Mouse (Mus musculus) myocyte (in vitro differentiated cells): ENCODE measurements around the gene Sptbn4. TPM values are rescaled to one million over a fixed set of nuclear protein-coding genes. Genes with fewer than 3 reads are reported as not detected.
A peak's percentile ranks its signal among the peaks of the same experiment; 100 is the strongest.

Experiments
- H3K27me3 ChIP-seq: one replicate; pipeline ENCODE4 v1.6.1; 2011; ENCODE audit not compliant: control insufficient read depth, insufficient read depth, insufficient read length
- H3K36me3 ChIP-seq: one replicate; pipeline ENCODE4 v1.6.1; 2011; ENCODE audit not compliant: control insufficient read depth, insufficient read depth
- H3K4me2 ChIP-seq: one replicate; pipeline ENCODE4 v1.6.1; 2011; ENCODE audit warnings: low read depth, control low read depth
- H3K4me3 ChIP-seq: one replicate; pipeline ENCODE4 v1.5.1; 2011; ENCODE audit warnings: mild to moderate bottlenecking, control low read depth, moderate library complexity
- H3K79me2 ChIP-seq: one replicate; pipeline ENCODE4 v1.6.1; 2011; ENCODE audit not compliant: control insufficient read depth, insufficient read depth
- H3ac ChIP-seq: one replicate; pipeline ENCODE4 v1.6.1; 2011; ENCODE audit not compliant: control insufficient read depth, insufficient read length
- CEBPB ChIP-seq: IDR thresholded peaks from 2 replicates; pipeline ENCODE4 v1.6.1; 2011; ENCODE audit warnings: mild to moderate bottlenecking, moderate library complexity; ENCODE audit not compliant: poor library complexity, insufficient read depth, severe bottlenecking
- E2F4 ChIP-seq: IDR thresholded peaks from one replicate; pipeline ENCODE4 v1.6.1; 2011; ENCODE audit warnings: mild to moderate bottlenecking, control low read depth, moderate library complexity; ENCODE audit not compliant: insufficient read depth
- MAX ChIP-seq: IDR thresholded peaks from one replicate; pipeline ENCODE4 v1.6.1; 2011; ENCODE audit warnings: low read depth, mild to moderate bottlenecking, control low read depth
- MYOD1 ChIP-seq, 3 experiments: IDR thresholded peaks; one replicate each; pipeline ENCODE4 v1.6.1; 2011; ENCODE audit warnings: control low read depth in 2 of 3, low read depth in 2 of 3, mild to moderate bottlenecking in 2 of 3, moderate library complexity in 1 of 3; ENCODE audit not compliant: insufficient read length in 2 of 3, control insufficient read depth in 1 of 3
- MYOG ChIP-seq, 3 experiments: IDR thresholded peaks; one replicate each; pipeline ENCODE4 v1.6.1; 2011; ENCODE audit warnings: control low read depth in 2 of 3, low read depth in 2 of 3, mild to moderate bottlenecking in 2 of 3; ENCODE audit not compliant: insufficient read length in 2 of 3, control insufficient read depth in 1 of 3, insufficient read depth in 1 of 3
- POLR2A ChIP-seq: IDR thresholded peaks from one replicate; pipeline ENCODE4 v1.6.1; 2011; ENCODE audit warnings: low read depth, mild to moderate bottlenecking, control low read depth, moderate library complexity; ENCODE audit not compliant: insufficient read length
- POLR2AphosphoS2 ChIP-seq: IDR thresholded peaks from one replicate; pipeline ENCODE4 v1.6.1; 2011; ENCODE audit warnings: low read depth, control low read depth; ENCODE audit not compliant: insufficient read length
- REST ChIP-seq: IDR thresholded peaks from one replicate; pipeline ENCODE4 v1.6.1; 2011; ENCODE audit warnings: mild to moderate bottlenecking, control low read depth, moderate library complexity; ENCODE audit not compliant: insufficient read depth, insufficient read length
- SRF ChIP-seq: IDR thresholded peaks from one replicate; pipeline ENCODE4 v1.6.1; 2011; ENCODE audit warnings: low read depth; ENCODE audit not compliant: control insufficient read depth, insufficient read length
- TCF12 ChIP-seq: IDR thresholded peaks from one replicate; pipeline ENCODE4 v1.6.1; 2011; ENCODE audit warnings: mild to moderate bottlenecking, control low read depth; ENCODE audit not compliant: poor library complexity, insufficient read depth, severe bottlenecking
- TCF3 ChIP-seq: IDR thresholded peaks from one replicate; pipeline ENCODE4 v1.6.1; 2011; ENCODE audit warnings: low read depth, control low read depth; ENCODE audit not compliant: insufficient read length
- USF1 ChIP-seq: IDR thresholded peaks from one replicate; pipeline ENCODE4 v1.6.1; 2011; ENCODE audit warnings: low read depth, mild to moderate bottlenecking, control low read depth, moderate library complexity
- polyA plus RNA-seq: library from polyadenylated mRNA; unstranded; fragments of >200 nt; fragmentation: generic; extraction: Trizol; gene quantifications from one replicate; pipeline ENCODE4 v1.2.1, GENCODE M21; 2012; ENCODE audit warnings: missing spikeins

Sptbn4 gene
- polyA plus RNA-seq, 1 experiment, result 0.17 TPM

GRCm38 (mm10) chr7:27367976-27368375, 79.5 kb downstream of the Sptbn4 start:
- Histone ChIP-seq H3K79me2 (no peaks in the 10 kb centered on the region), H3K36me3 (no peaks in the 10 kb centered on the region), H3ac (no peak overlapping the region), H3K4me3 (no peak overlapping the region), H3K27me3 (peaks cover 7% of the 10 kb centered on the region), H3K4me2 (no peak overlapping the region)
- no peak for TF ChIP-seq POLR2AphosphoS2
- no peak for TF ChIP-seq CEBPB
- TF ChIP-seq USF1, result no peak
- no peak for TF ChIP-seq MAX

GRCm38 (mm10) chr7:27366082-27366844, 81.2 kb downstream of the Sptbn4 start:
- no peak for TF ChIP-seq MYOG (IDR thresholded peaks at IDR 0.05; ENCODE audit: control insufficient read depth in 1 of 3, insufficient read depth in 1 of 3, insufficient read length in 2 of 3, low read depth in 2 of 3)
- no peak for TF ChIP-seq POLR2A
- TF ChIP-seq CEBPB, result no peak
- TF ChIP-seq SRF, result no peak
- TF ChIP-seq POLR2AphosphoS2, result no peak
- no peak for TF ChIP-seq MYOD1 (IDR thresholded peaks at IDR 0.05; ENCODE audit: control insufficient read depth in 1 of 3, insufficient read length in 2 of 3, low read depth in 2 of 3)
- no peak for TF ChIP-seq TCF12
- TF ChIP-seq E2F4, result no peak
- no peak for TF ChIP-seq TCF3
- H3K36me3 ChIP-seq, result no peaks in the 10 kb centered on the region
- H3K4me2 ChIP-seq, result no peak overlapping the region
- H3K79me2 ChIP-seq, result no peaks in the 10 kb centered on the region
- H3ac ChIP-seq, result no peak overlapping the region
- H3K27me3 ChIP-seq, result peaks cover 7% of the 10 kb centered on the region
- no peak overlapping the region for H3K4me3 ChIP-seq

DNA sequence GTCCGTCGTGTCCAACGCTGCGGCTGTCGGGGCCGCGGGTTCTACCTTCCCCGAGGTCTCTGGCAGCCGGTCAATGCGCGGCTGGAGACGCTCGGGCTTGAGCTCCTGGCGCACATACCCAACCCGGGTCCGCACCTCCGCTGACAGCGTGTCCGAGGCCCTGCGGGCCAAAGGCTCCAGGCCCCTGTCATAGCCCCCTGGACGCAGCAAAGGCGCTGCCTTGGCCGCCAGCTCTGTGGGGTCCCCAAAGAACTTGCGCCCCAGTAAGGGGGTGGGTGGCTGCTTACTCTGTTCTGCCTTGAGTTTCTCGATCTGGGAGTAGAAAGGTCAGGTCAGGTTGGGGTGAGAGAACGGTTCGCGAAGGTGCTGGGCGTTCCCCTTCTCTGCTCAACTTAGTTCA, 83.1 kb downstream of the Sptbn4 start:
- Histone ChIP-seq H3K27me3 (peaks cover 7% of the 10 kb centered on the region), H3K79me2 (no peaks in the 10 kb centered on the region), H3K4me2 (no peak overlapping the region), H3K36me3 (no peaks in the 10 kb centered on the region), H3K4me3 (no peak overlapping the region), H3ac (no peak overlapping the region)
- TF ChIP-seq MYOG (IDR thresholded peaks at IDR 0.05; ENCODE audit: control insufficient read depth in 1 of 3, insufficient read depth in 1 of 3, insufficient read length in 2 of 3, low read depth in 2 of 3), result no peak
- no peak for TF ChIP-seq USF1
- TF ChIP-seq REST, result no peak

- Histone ChIP-seq H3K36me3 (no peaks in the 10 kb centered on the region), H3K4me2 (peak overlapping the region; percentile 91), H3ac (peak overlapping the region; percentile 12), H3K27me3 (no peaks in the 10 kb centered on the region), H3K4me3 (peak overlapping the region; percentile 23), H3K79me2 (no peaks in the 10 kb centered on the region)
- TF ChIP-seq SRF (no peak), MAX (no peak), POLR2A (peak; percentile 79), TCF3 (no peak), USF1 (peak; percentile 1), TCF12 (no peak), E2F4 (peak; percentile 47), REST (no peak), MYOG (IDR thresholded peaks at IDR 0.05; ENCODE audit: control insufficient read depth in 1 of 3, insufficient read depth in 1 of 3, insufficient read length in 2 of 3, low read depth in 2 of 3) (no peak), MYOD1 (IDR thresholded peaks at IDR 0.05; ENCODE audit: control insufficient read depth in 1 of 3, insufficient read length in 2 of 3, low read depth in 2 of 3) (no peak), CEBPB (no peak), POLR2AphosphoS2 (peak; percentile 43)
Observed at GRCm38 (mm10) chr7:27361283-27361946, 86.1 kb downstream of the Sptbn4 start.

DNA sequence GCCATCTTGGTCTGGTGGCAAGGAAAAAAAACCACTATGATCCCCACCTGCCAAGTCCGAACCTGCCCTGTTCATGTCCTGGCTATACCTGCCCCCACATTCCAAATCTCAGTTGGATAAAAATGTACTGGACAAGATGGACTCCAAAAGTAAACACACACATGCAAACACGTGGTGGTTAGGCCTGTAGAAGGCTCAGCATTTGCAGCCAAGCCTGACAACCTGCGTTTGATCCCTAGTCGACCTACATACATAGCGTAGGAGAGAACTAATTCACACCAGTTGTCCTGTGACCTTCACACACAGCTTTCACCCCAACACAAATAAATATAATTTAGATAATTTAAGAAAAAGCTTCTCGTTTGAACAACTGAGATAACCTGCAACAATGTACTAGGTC, 86.7 kb downstream of the Sptbn4 start:
- no peak overlapping the region for H3ac ChIP-seq
- H3K36me3 ChIP-seq, result no peaks in the 10 kb centered on the region
- TF ChIP-seq MYOG (IDR thresholded peaks at IDR 0.05; ENCODE audit: control insufficient read depth in 1 of 3, insufficient read depth in 1 of 3, insufficient read length in 2 of 3, low read depth in 2 of 3), result no peak
- no peak for TF ChIP-seq REST
- TF ChIP-seq SRF, result no peak
- TF ChIP-seq TCF3, result no peak
- no peak for TF ChIP-seq POLR2A
- no peak for TF ChIP-seq TCF12
- no peak for TF ChIP-seq USF1
- no peak for TF ChIP-seq E2F4
- TF ChIP-seq CEBPB, result no peak
- no peak for TF ChIP-seq MAX
- TF ChIP-seq MYOD1 (IDR thresholded peaks at IDR 0.05; ENCODE audit: control insufficient read depth in 1 of 3, insufficient read length in 2 of 3, low read depth in 2 of 3), result no peak
- TF ChIP-seq POLR2AphosphoS2, result no peak
- peak overlapping the region; percentile 82 for H3K4me2 ChIP-seq
- H3K4me3 ChIP-seq, result no peak overlapping the region
- no peaks in the 10 kb centered on the region for H3K27me3 ChIP-seq
- H3K79me2 ChIP-seq, result no peaks in the 10 kb centered on the region
